Mouse (Mus musculus) limb, embryonic 14.5 days (tissue): Measurements from ENCODE around the gene Frmd4b. TPM values are rescaled to one million over a fixed set of nuclear protein-coding genes. Genes with fewer than 3 reads are reported as not detected.
A peak's percentile ranks its signal among the peaks of the same experiment; 100 is the strongest.

ENCODE experiments used
- ATAC-seq: fragments of 200-750 bp; cut with Nextera tagmentation; 2 replicates; pipeline ENCODE4 v1.8.0; 2017; ENCODE audit warnings: low read depth, moderate number of reproducible peaks, moderate TSS enrichment; ENCODE audit not compliant: low FRiP score
- DNase-seq: peaks from one replicate; pipeline ENCODE4 v3.0.0-alpha.2; 2015; ENCODE audit warnings: low spot score
- H3K27ac ChIP-seq: fragments of 300-500 bp; sonication (generic); replicated peaks from 2 replicates; pipeline ENCODE4 v1.5.1; 2014; ENCODE audit warnings: low read depth, mild to moderate bottlenecking, low read length, moderate library complexity, mixed read lengths
- H3K27me3 ChIP-seq: fragments of 300-500 bp; sonication (generic); 2 replicates; pipeline ENCODE4 v1.6.1; 2014; ENCODE audit warnings: low read length, mixed read lengths; ENCODE audit not compliant: control insufficient read depth, insufficient read depth
- H3K36me3 ChIP-seq: fragments of 300-500 bp; sonication (generic); 2 replicates; pipeline ENCODE4 v1.6.1; 2014; ENCODE audit warnings: mild to moderate bottlenecking, low read length, moderate library complexity, mixed read lengths; ENCODE audit not compliant: control insufficient read depth, insufficient read depth
- H3K4me1 ChIP-seq: fragments of 300-500 bp; sonication (generic); 2 replicates; pipeline ENCODE4 v1.6.1; 2014; ENCODE audit warnings: antibody characterized with exemption, low read length, mixed read lengths; ENCODE audit not compliant: control insufficient read depth, insufficient read depth
- H3K4me2 ChIP-seq: fragments of 300-500 bp; sonication (generic); replicated peaks from 2 replicates; pipeline ENCODE4 v1.6.1; 2014; ENCODE audit warnings: low read depth, mild to moderate bottlenecking, low read length, moderate library complexity; ENCODE audit not compliant: severe bottlenecking
- H3K4me3 ChIP-seq: fragments of 300-500 bp; sonication (generic); replicated peaks from 2 replicates; pipeline ENCODE4 v1.5.1; 2014; ENCODE audit warnings: low read length
- H3K9ac ChIP-seq: fragments of 300-500 bp; sonication (generic); 2 replicates; pipeline ENCODE4 v1.6.1; 2014; ENCODE audit warnings: mild to moderate bottlenecking, low read depth, low read length, moderate library complexity; ENCODE audit not compliant: severe bottlenecking
- H3K9me3 ChIP-seq: fragments of 300-500 bp; sonication (generic); 2 replicates; pipeline ENCODE4 v1.6.1; 2016; ENCODE audit warnings: low read length; ENCODE audit not compliant: control insufficient read depth
- POLR2A ChIP-seq: fragments of 200-500 bp; IDR thresholded peaks from 2 replicates; pipeline ENCODE4 v1.8.0; 2012; ENCODE audit warnings: inconsistent platforms, mild to moderate bottlenecking, moderate library complexity, borderline replicate concordance; ENCODE audit not compliant: insufficient read depth, insufficient read length; ENCODE audit errors: extremely low read depth
- WGBS: fragments of 180-500 bp; shearing (Covaris S2); extraction: QIAGEN DNeasy Blood & Tissue Kit; methylation state at CpG from one replicate; pipeline ENCODE4 v1.1.7; 2014; 5-methylcytosine and 5-hydroxymethylcytosine counted together
- polyA plus RNA-seq, 2 experiments: library from polyadenylated mRNA; depleted of rRNA in 1 of 2; stranded (reverse) in 1 of 2; unstranded in 1 of 2; fragments of >200 nt; fragmentation: Nextera tagmentation in 1 of 2; extraction: Ambion mirVana in 1 of 2; gene quantifications; 2 replicates each; pipeline versions ENCODE4 v1.2.1 to v1.2.3; 2012 to 2014

The Frmd4b gene
- polyA plus RNA-seq, 2 experiments: 13.9 to 14.1 TPM

DNA sequence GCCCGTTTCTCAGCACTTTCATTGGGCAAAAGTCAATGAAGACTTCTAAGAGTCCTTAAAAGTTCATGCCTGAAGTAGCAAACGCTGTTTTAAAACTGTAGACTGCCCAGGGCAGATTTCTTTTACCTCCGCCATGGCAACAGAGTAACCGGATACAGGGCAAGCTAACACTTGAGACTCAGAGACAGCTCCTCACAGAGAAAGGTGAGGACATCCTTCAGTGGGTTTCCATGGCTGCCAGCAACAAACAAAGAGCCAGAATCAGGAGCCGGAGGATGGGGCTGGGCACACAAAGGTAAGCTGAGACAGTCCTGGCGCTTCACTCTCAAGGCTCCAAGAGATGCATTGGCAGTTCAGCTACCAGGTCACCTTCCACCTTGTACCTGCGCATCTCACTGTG lies 260.7 kb downstream of the Frmd4b start:
- no peaks in the 10 kb centered on the region for H3K27me3 ChIP-seq
- H3K9ac ChIP-seq: no peak overlapping the region
- DNase-seq (no peak), ATAC-seq (no peak)
- peaks cover 13% of the 10 kb centered on the region for H3K4me1 ChIP-seq
- TF ChIP-seq POLR2A: no peak
- H3K4me3 ChIP-seq: no peak overlapping the region
- 63% methylated on average over 7 of the region's 7 CpGs for WGBS
- H3K9me3 ChIP-seq: no peaks in the 10 kb centered on the region
- no peaks in the 10 kb centered on the region for H3K36me3 ChIP-seq
- no peak overlapping the region for H3K27ac ChIP-seq
- no peak overlapping the region for H3K4me2 ChIP-seq

DNA sequence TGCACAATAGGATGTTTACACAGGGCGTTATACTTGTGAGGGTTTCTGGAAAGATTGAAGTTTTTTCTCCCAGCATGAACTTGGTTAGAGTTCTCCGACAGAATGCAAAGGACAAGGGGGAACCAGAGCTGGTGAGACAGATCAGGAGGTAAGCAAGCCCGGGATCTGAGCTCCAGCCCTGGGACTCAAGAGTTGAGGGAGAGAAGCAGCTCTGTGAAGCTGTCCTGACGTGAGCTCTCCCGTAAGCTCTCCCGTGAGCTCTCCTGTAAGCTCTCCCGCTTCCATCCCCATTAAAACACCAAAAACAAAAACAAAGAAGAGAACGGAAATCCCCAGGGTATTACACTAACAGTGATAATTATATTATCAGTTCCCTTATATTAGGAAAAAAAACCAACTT lies 262.2 kb downstream of the Frmd4b start:
- no peak overlapping the region for H3K27ac ChIP-seq
- H3K9me3 ChIP-seq: no peaks in the 10 kb centered on the region
- TF ChIP-seq POLR2A: no peak
- H3K36me3 ChIP-seq: no peaks in the 10 kb centered on the region
- no peak overlapping the region for H3K9ac ChIP-seq
- H3K27me3 ChIP-seq: no peaks in the 10 kb centered on the region
- no peak overlapping the region for H3K4me2 ChIP-seq
- H3K4me3 ChIP-seq: no peak overlapping the region
- H3K4me1 ChIP-seq: peaks cover 13% of the 10 kb centered on the region
- DNase-seq: no peak
- 27% methylated on average over 8 of the region's 8 CpGs for WGBS
- no peak for ATAC-seq

DNA sequence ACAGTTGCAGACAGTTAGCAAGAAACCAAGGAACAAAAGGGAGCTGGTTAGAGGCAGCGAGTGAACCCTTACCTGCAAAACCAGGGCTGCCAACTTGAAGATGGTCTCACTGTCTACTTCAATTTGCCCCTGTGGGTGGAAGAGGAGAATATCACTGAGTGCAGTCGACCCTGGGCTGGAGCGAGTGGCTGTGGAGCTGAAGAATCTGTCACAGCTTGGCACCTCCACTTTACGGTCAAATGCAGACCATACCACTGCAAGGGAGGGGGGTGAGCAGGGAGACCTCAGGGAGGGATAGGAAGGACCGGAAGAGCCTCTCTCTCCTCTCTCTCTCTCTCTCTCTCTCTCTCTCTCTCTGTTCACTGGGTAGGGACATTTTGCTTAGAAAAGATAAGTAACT lies 263.4 kb downstream of the Frmd4b start:
- Histone ChIP-seq H3K4me2 (peak overlapping the region; percentile 18; the same call in 1 of the 2 replicates), H3K9me3 (no peaks in the 10 kb centered on the region), H3K27me3 (no peaks in the 10 kb centered on the region), H3K4me3 (peak overlapping the region; percentile 7; the same call in 1 of the 2 replicates), H3K27ac (no peak overlapping the region), H3K4me1 (peaks cover 22% of the 10 kb centered on the region), H3K9ac (no peak overlapping the region), H3K36me3 (no peaks in the 10 kb centered on the region)
- WGBS: 15% methylated on average over 5 of the region's 5 CpGs
- TF ChIP-seq POLR2A: no peak
- no peak for DNase-seq
- ATAC-seq: no peak

DNA sequence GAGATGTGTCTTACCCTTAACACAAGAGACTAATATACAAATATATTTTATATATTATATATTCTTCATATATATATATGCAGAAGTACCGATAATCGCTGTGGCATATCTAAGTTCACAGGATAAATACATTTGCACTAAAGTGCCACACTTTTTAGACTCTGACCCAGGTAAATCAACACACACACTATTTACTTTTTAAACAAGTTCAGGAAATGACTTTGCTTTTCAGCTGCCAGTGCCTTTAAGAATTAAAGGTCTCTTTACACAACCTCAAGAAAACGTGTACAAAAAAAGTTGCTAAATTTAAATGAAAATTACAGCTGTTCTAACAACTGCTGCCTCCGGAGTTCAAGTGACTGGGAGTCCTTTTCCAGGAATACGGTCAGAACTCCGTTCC lies 264.0 kb downstream of the Frmd4b start:
- Histone ChIP-seq H3K4me1 (peaks cover 22% of the 10 kb centered on the region), H3K4me3 (0 out of 2 replicates have a peak overlapping the region, but pooled peaks have one; percentile 7), H3K27ac (no peak overlapping the region), H3K27me3 (no peaks in the 10 kb centered on the region), H3K4me2 (peak overlapping the region; percentile 18; the same call in 1 of the 2 replicates), H3K36me3 (no peaks in the 10 kb centered on the region), H3K9me3 (no peaks in the 10 kb centered on the region), H3K9ac (no peak overlapping the region)
- DNase-seq (no peak), ATAC-seq (no peak)
- no peak for TF ChIP-seq POLR2A
- WGBS: 46% methylated on average over 6 of the region's 6 CpGs

DNA sequence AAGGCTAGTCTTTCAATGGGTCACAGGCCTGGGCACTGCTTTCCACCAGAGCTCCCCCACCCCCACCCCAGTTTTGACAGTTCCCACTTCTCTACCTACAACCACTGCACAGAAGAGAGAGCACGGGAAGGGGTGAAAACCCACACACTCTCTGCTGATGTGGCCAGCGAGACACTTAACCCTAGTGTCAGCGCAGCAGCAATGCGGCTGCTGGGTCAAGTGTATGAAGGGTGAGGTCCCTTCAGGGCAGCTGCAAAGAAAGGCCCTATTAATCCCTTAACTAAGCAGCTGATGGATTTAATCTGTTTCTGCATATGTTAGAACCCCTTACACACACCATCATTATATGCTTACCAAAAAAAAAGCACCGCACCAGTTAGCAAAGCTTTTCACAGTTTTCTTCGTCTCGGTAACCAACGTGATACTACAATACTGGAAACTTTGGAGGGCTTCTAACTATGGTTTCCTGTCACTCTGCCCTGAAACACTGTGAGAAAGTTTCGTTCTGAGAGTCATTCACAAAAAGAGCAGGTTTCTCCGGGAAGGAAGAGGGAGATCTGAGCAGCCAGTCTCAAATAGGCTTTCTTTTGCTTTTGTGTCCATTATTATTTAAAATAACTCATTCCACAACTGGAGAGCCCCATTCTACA lies 264.7 kb downstream of the Frmd4b start:
- DNase-seq (no peak), ATAC-seq (no peak)
- Histone ChIP-seq H3K27me3 (no peaks in the 10 kb centered on the region), H3K9me3 (no peaks in the 10 kb centered on the region), H3K4me1 (peaks cover 22% of the 10 kb centered on the region), H3K27ac (no peak overlapping the region), H3K36me3 (no peaks in the 10 kb centered on the region), H3K4me2 (no peak overlapping the region), H3K9ac (no peak overlapping the region), H3K4me3 (no peak overlapping the region)
- TF ChIP-seq POLR2A: no peak
- WGBS: 41% methylated on average over 10 of the region's 10 CpGs
